In genomic region chr6:117254620-117255228, GRCm38 (mm10) we compare ENCODE assay signal across 8 mouse cellular contexts.
DNase-seq lines count a peak whose midpoint lies in the region; ATAC-seq and TF ChIP-seq lines count a peak whose summit lies in the region.

No protein-coding gene starts in this region.

- H3K4me2 ChIP-seq in forebrain, postnatal 0 days (ENCODE audit: low read depth): no peak overlapping the region
- H3K4me2 ChIP-seq in hindbrain, postnatal 0 days (ENCODE audit: low read depth, low read length): no peak overlapping the region
- no peak overlapping the region for H3K4me2 ChIP-seq in lung, embryonic 15.5 days

- peak; percentile 91 for ATAC-seq in forebrain, postnatal 0 days
- peak; percentile 89 for ATAC-seq in hindbrain, postnatal 0 days
- ATAC-seq in lung, embryonic 15.5 days (ENCODE audit: borderline replicate concordance, extremely low read depth, low FRiP score, low TSS enrichment): peak; percentile 84

- no peaks in the 10 kb centered on the region for H3K27me3 ChIP-seq in forebrain, postnatal 0 days (ENCODE audit: insufficient read depth, low read length)
- no peaks in the 10 kb centered on the region for H3K27me3 ChIP-seq in hindbrain, postnatal 0 days (ENCODE audit: insufficient read depth, low read length)
- H3K27me3 ChIP-seq in lung, embryonic 15.5 days: 0 out of 2 replicates have a peak, but pooled peaks cover 2% of the 10 kb centered on the region

- peak overlapping the region; percentile 41; the same call in 1 of the 2 replicates for H3K27ac ChIP-seq in forebrain, postnatal 0 days (ENCODE audit: low read depth, low read length)
- no peak overlapping the region; the same call in 1 of the 2 replicates for H3K27ac ChIP-seq in hindbrain, postnatal 0 days
- H3K27ac ChIP-seq in lung, embryonic 15.5 days: no peak overlapping the region

- peaks cover 5% of the 10 kb centered on the region; the same call in 1 of the 2 replicates for H3K4me1 ChIP-seq in forebrain, postnatal 0 days (ENCODE audit: insufficient read depth)
- H3K4me1 ChIP-seq in hindbrain, postnatal 0 days (ENCODE audit: insufficient read depth, low read length): no peaks in the 10 kb centered on the region
- peaks cover 20% of the 10 kb centered on the region for H3K4me1 ChIP-seq in lung, embryonic 15.5 days

- H3K36me3 ChIP-seq in forebrain, postnatal 0 days (ENCODE audit: insufficient read depth): no peaks in the 10 kb centered on the region
- no peaks in the 10 kb centered on the region for H3K36me3 ChIP-seq in hindbrain, postnatal 0 days (ENCODE audit: insufficient read depth, low read length)
- no peaks in the 10 kb centered on the region for H3K36me3 ChIP-seq in lung, embryonic 15.5 days

- no peaks in the 10 kb centered on the region for H3K9me3 ChIP-seq in forebrain, postnatal 0 days (ENCODE audit: low read length)
- H3K9me3 ChIP-seq in hindbrain, postnatal 0 days (ENCODE audit: low read length): no peaks in the 10 kb centered on the region
- no peaks in the 10 kb centered on the region for H3K9me3 ChIP-seq in lung, embryonic 15.5 days

- TF ChIP-seq CTCF in forebrain, postnatal 0 days (IDR thresholded peaks at IDR 0.05; ENCODE audit: low read depth): no peak
- no peak for TF ChIP-seq CTCF in hindbrain, postnatal 0 days (IDR thresholded peaks at IDR 0.05; ENCODE audit: low read depth)

- no peak overlapping the region for H3K9ac ChIP-seq in forebrain, postnatal 0 days
- H3K9ac ChIP-seq in hindbrain, postnatal 0 days (replicated peaks; ENCODE audit: low read length): no peak overlapping the region
- H3K9ac ChIP-seq in lung, embryonic 15.5 days: no peak overlapping the region

- intact Hi-C loops in gastrocnemius, postnatal 36 days (cut with DNase I): no loop called here

- H3K4me3 ChIP-seq in forebrain, postnatal 0 days (ENCODE audit: low read depth, low read length): no peak overlapping the region
- H3K4me3 ChIP-seq in hindbrain, postnatal 0 days (ENCODE audit: low read length): no peak overlapping the region
- H3K4me3 ChIP-seq in lung, embryonic 15.5 days: no peak overlapping the region

- peak; percentile 61 for DNase-seq in gastrocnemius, postnatal 10 days
- no peak for DNase-seq in gastrocnemius, postnatal 36 days
- peak; percentile 74 for DNase-seq in adrenal gland, postnatal 14 days
- DNase-seq in forebrain, postnatal 0 days: peak; percentile 92
- peak; percentile 91 for DNase-seq in hindbrain, postnatal 0 days (ENCODE audit: low spot score)
- DNase-seq in right cerebral cortex, postnatal 25 days: peak; percentile 43
- no peak for DNase-seq in thymus, postnatal 14 days

- 38% methylated on average over 3 of the region's 3 CpGs for WGBS in forebrain, postnatal 0 days
- 51% methylated on average over 3 of the region's 3 CpGs for WGBS in hindbrain, postnatal 0 days
- 36% methylated on average over 3 of the region's 3 CpGs for WGBS in lung, embryonic 15.5 days

Comparison
In these comparisons a context has a peak if more than half of its experiments do, and no peak if none do; other contexts are left out.
1. DNase-seq: peak in gastrocnemius, postnatal 10 days (single experiment), adrenal gland, postnatal 14 days (single experiment), forebrain, postnatal 0 days (single experiment), hindbrain, postnatal 0 days (single experiment) and right cerebral cortex, postnatal 25 days (single experiment); none in gastrocnemius, postnatal 36 days (0 of 2) and thymus, postnatal 14 days (single experiment).
2. Peak in every context shown above with its lines, with median percentiles within 50 percentile points of each other: ATAC-seq.